Mouse (Mus musculus) naive thymus-derived CD4-positive, alpha-beta T cell, adult 5 months (primary cell): Measurements from ENCODE around the gene Rp9. TPM values are rescaled to one million over a fixed set of nuclear protein-coding genes. Genes with fewer than 3 reads are reported as not detected.

Source experiments
- polyA plus RNA-seq: library from polyadenylated mRNA; unstranded; fragments of 100-300 nt; shearing (Covaris generic); gene quantifications from one replicate; pipeline ENCODE4 v1.2.1, GENCODE M21; 2017

Gene Rp9
- 169 TPM for polyA plus RNA-seq

DNA sequence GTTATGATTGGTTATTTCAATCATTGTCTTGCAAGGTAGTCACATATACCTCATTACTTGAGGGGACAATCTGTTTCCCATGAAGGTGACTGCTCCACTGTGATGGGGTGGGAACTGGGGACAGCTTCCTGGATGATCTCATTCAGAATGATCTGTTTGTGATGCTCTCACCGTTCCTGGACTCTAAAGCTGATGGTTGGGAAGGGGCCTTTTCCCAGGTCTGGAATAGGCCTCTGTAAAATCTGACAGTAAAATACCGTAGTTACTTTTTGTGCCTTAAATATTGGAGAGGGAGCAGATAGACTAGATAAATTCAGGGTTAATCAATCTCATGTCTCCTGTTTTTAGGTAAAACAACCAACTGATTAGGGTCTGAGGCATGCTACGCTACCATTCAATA is at the start of gene Rp9:
Gene Rp9 (minus strand): TSS at position 101 of the 400 bp plus-strand sequence.

DNA sequence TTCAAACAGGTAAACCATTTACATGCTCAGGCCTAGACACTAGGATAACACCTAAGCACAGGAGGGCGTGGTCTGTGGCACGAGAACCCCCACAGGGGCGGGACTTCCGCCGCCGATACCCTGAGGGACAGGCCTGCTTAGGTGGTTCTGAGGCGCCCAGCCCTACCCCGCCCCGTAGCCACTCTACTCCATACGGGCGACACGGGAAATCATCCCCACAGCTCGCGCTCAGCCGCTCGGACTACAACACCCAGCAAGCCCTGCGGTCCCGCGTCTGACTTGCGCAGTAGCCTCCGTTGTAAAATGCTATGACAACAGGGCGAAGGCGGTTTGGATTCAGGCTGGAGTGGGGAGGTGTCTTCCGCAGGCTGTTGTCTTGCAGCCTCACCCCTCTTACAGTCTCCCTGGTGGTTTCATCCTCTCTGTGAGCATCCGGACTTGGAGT is 5.9 kb upstream of the Rp9 start, which contains the start of gene Bbs9:
Gene Bbs9 (plus strand): TSS at position 292 of the 445 bp plus-strand sequence.

DNA sequence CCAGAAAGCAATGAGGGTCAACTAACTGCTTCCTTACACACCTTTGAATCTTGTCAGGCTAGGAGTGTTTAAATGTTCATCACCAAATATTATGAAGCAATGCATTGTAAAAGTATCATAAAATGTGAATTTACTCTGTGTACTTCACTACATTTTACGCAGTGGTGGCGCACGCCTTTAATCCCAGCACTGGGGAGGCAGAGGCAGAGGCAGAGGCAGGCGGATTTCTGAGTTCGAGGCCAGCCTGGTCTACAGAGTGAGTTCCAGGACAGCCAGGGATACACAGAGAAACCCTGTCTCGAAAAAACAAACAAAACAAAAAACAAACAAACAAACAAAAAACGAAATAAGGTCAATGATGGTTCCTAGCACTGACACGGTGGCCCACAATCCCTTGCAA is 15.6 kb downstream of the Rp9 start, which contains the start of gene Gm17545:
Gene Gm17545 (plus strand): TSS at position 301 of the 400 bp plus-strand sequence.

DNA sequence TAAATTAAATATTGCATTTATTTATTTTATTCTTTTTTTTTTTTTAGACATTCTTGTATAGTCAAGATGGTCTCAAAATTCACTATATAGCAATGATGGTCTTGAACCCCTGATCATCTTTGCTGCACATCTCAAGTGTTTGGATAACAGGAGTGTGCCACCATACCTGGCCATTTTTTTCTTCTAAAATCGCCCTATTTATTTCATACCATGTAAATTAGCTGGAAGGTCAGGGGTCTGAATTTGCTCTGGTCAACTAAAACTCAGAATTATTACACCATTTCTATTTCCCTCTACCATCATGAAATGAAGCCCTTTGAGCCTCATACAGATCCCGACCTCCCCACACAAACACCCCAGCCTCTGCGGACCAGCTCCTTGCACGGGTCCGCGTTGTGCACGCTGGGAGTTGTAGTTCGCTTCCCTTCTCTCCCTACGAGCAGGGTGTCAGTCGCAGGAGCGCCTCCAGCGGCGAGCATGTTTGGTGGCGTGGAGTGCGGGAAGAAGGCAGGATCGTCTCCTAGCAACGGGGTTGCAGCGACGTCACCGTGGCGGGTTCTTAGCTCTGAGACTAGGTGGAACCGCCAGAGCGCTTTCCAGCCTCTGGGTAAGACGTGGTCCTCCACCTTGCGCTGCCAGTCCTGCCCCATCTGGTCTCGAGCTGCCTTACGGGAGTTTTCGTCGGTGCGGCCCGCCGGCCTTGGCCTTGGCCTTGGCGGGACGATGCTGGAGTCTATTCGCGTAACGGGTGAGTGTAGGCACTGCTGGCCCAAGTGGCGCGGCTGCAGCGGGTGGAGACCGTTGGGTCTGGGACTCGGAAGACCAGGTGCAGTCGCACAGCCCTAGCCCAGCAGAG is 58.3 kb downstream of the Rp9 start, which contains the start of gene 9530077C05Rik:
Gene 9530077C05Rik (plus strand): TSS at position 512 of the 856 bp plus-strand sequence.

DNA sequence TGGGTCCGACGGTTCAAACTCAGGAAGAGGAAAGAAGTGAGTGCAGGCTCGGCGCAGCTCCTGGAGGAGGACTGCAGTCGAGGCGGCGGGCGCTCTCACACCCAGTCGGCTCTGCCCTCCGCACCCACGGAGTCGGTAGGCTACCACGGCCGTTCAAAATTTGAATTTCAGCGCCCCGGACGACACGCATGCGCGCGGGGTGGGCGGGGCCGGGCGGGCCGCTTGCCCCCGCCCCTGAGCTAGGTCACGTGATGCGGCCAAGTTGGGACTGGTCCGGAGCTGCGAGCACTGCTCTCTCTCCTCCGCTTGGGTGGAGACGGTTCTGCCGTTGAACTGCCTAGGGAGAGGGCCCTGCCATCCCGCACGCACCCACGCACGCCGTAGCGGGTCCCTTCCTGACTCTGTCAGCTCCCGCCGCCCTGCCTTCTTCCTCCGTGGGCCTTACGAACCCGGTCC is 80.5 kb downstream of the Rp9 start, which contains the start of gene Anln:
Gene Anln (minus strand): TSS at position 168 of the 456 bp plus-strand sequence.

Other genes starting within 250 kb of the Rp9 start
- 68.4 TPM for gene Zfp809, start 244.0 kb downstream of the Rp9 start, polyA plus RNA-seq
- 0.88 TPM for gene Zfp599, start 209.8 kb downstream of the Rp9 start, polyA plus RNA-seq
- gene Zfp810, start 162.1 kb downstream of the Rp9 start, polyA plus RNA-seq, result 14.0 TPM
- gene Anln, start 80.6 kb downstream of the Rp9 start, polyA plus RNA-seq, result 0.77 TPM
- gene 9530077C05Rik, start 58.2 kb downstream of the Rp9 start, polyA plus RNA-seq, result 0.81 TPM
- gene Gm17545, start 15.5 kb downstream of the Rp9 start, polyA plus RNA-seq, result not detected
- gene Bbs9, start 6.0 kb upstream of the Rp9 start, polyA plus RNA-seq, result 43.3 TPM